Mouse (Mus musculus): Measurements from ENCODE around the gene Nle1.

Nle1 gene

GRCm38 (mm10) chr11:82866850-82867564 lies 41.2 kb downstream of the Nle1 start:
- no peak for DNase-seq

DNA sequence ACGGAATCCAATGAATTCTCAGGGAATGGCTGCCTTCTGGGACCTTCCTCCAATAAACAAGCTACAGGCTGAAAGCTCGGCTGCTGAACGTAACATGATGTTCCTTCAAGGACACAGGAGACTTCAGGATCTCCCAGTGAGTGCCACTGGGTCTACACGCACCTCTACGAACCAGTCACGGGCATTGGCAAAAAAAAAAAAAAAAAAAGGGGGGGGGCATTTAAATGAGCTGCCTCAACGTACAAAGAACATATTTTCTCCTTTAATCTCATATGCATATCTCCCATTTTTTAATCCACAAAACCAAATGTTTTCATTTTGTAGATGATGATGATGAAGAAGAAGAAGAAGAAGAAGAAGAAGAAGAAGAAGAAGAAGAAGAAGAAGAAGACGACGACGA lies 42.3 kb downstream of the Nle1 start:
- DNase-seq, result no peak

DNA sequence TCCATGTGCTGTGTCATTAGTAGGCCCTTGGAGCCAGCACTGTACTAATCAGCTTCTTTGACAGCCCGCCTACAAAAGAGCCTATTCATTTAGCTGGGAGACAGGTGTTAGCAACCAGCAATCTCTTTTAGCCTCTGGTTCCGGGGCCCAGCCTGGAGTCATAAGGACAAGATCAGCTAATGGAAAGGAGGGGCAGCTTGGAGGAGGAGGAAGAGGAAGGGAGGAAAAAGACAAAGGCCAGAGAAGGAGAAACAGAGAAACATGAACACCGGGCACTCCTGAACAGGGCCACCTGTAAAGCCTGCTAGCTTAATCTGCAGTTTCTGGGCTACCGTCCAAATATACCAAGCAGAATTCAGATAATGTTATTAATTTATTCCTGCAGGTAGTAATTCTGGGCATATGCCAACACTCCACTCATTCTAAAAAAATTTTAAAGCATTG lies 44.7 kb downstream of the Nle1 start:
- no peak for DNase-seq

- DNase-seq, result no peak
Measured at GRCm38 (mm10) chr11:82863059-82863458, 45.2 kb downstream of the Nle1 start.

GRCm38 (mm10) chr11:82862638-82863037 lies 45.6 kb downstream of the Nle1 start:
- DNase-seq, result no peak

DNA sequence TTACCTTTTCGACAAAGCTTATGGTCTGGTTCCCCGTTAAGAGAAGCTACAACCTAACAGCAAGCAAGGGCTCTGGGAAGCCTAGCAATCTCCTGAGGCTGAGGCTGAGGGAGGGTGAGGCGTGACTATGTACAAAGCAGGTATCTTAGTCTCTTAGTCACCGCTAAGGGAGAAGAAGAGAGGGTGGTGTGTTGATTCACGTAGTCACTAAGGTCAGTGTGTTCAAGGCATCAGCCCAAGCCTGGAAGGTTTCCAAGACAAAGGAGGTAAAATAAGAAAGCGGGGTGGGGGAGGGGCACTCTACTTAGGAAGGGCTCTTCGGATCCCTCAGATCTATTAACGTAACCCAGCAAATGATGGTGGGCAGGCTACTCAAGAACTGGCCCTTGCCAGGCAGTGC lies 46.7 kb downstream of the Nle1 start:
- DNase-seq, result no peak

DNA sequence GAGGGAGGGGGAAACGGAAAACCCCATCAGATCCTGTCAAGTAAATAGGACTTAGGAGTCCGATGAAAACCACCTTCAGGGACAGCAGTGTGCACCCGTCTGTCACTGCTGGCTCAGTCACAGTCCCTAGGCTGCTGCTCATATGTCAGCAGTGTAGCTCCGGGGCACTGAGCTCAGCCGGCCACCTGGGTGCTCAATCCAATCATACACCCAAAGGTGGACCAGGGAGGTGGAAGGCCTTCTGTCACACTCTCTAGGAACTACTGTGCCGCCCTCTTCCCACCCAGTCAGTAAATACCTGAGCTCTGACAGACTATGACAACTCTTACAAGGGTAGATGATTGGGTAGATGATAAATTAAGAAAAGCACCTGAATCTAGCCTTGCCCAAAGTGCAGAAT lies 47.5 kb downstream of the Nle1 start:
- no peak for DNase-seq

- no peak for DNase-seq
Measured at GRCm38 (mm10) chr11:82857307-82857848, 50.8 kb downstream of the Nle1 start.

DNA sequence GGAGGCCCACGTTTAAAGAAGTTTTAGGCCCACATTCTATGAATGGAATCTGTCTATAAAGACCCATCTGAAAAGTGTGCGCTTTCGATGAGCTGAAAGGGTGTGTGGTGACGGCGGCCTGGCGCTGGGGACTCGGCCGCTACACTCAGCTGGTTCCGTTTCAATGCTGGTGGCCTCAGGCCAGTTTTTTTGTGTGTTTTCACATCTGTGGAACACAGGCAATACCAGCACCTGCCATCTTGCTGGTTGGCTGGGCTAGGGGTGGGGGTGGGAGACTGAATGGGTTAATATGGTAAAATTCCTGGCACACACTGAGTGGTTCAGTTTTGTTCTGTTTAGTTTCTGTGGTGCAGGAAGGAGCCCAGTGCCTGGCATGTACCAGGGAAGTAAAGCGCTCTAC lies 52.2 kb downstream of the Nle1 start:
- DNase-seq, result no peak

DNA sequence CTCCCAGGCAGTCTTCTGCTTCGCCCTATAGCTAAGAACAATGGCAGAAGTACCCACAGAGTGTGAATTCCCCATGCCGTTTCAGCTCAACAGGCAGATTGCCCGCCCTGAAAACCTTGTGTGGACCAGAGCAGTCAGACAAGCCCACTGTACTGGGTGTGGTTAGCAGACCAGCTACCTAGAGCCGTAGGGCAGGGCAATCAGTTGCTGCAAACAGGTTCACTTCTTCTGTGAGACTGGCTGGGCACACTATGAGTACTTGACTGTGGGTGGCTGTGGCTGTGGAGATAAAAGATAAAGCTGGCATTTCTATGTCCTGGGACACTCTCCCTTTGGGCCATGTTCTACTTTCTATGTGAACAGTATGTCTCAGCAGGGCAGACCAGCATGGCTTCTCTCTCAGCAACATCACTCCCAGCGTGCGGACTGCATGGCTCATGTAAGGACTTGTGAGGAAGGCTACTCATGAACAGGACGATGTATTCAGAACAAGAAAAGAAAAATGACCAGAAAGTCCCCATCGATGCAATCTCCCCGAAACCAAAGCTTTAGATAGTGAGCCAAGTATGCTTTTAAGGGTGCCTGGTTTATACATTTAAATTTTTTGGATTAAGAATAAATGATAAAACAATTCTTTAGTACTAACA lies 52.8 kb downstream of the Nle1 start:
- DNase-seq, result no peak

DNA sequence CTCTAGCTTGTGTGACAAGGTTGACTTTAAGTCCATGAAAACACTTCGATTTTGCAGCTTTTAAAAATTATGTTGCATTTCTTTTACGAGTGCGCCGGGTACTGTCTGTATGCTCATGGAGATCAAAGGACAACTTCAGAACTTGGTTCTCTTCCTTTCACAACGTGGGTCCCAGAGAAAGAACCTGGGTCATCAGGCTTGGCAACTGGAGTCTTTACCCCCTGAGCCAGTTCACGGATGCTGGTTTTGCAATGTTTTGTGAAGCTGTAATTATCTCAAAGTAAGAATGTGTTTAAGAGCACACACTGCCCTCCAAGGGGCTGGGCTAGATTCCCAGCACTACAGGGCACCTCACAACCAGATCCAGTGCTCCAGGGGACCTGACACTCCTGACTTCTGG lies 54.1 kb downstream of the Nle1 start:
- no peak for DNase-seq

- no peak for DNase-seq
Measured at GRCm38 (mm10) chr11:82852958-82853357, 55.3 kb downstream of the Nle1 start.

- no peak for DNase-seq
Measured at GRCm38 (mm10) chr11:82852540-82852939, 55.7 kb downstream of the Nle1 start.

DNA sequence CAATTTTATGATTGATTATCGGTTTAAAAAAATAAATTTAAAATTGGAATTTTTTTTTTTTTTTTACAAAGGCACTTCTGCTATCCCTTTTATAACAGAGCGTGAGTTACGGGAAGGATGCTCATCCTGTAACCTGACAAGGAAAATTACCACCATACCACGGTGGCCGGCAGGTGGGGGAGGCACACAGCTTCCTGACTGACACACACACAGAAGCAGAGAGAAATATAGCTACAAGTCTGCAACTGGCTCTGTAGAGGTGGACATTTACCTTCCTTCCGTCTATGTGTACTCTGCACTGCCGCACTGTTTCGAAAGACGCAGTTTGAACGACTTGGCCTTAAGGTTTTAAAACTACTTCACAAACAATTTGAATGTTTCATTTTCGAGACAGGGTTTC lies 56.1 kb downstream of the Nle1 start:
- no peak for DNase-seq
